Mouse (Mus musculus): ENCODE measurements around the gene Efnb3. TPM values are rescaled to one million over a fixed set of nuclear protein-coding genes. Genes with fewer than 3 reads are reported as not detected.

Efnb3 gene
- polyA plus RNA-seq, 1 experiment: 0.20 TPM

- Histone ChIP-seq H3K4me1 (ENCODE audit: control insufficient read depth) (peaks cover 2% of the 10 kb centered on the region; the same call in 1 of the 2 replicates), H3K9me3 (ENCODE audit: control insufficient read depth, low read length) (no peaks in the 10 kb centered on the region), H3K4me3 (replicated peaks) (no peak overlapping the region), H3K36me3 (ENCODE audit: control insufficient read depth) (no peaks in the 10 kb centered on the region), H3K27me3 (ENCODE audit: control insufficient read depth) (peaks cover 38% of the 10 kb centered on the region)
- no peak for TF ChIP-seq GATA1 (IDR thresholded peaks at IDR 0.05; ENCODE audit: low read length)
- no peak for TF ChIP-seq TAL1 (IDR thresholded peaks at IDR 0.05; ENCODE audit: low read length)
Measured at GRCm38 (mm10) chr11:69527098-69528030, 32.6 kb downstream of the Efnb3 start.

DNA sequence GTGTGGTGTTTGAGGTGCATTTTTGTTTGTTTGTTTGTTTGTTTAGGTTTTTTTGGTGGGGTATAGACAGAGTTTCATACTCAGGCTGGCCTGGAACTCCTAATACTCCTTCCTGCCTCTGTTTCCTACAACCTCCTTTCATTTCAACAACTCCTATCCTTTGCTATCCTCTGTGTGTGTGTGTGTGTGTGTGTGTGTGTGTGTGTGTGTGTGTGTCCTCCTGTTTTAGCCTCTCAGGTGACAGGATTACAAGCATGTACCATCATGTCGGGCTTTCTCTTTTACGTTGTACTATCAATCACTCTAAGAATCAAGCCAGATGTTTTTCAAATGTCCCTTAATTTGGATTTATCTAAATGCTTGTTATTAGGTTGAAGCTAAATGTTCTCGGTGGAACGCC, 33.4 kb downstream of the Efnb3 start:
- TF ChIP-seq GATA1 (IDR thresholded peaks at IDR 0.05; ENCODE audit: low read length) (no peak), TAL1 (IDR thresholded peaks at IDR 0.05; ENCODE audit: low read length) (no peak)
- Histone ChIP-seq H3K27me3 (ENCODE audit: control insufficient read depth) (peaks cover 38% of the 10 kb centered on the region), H3K4me1 (ENCODE audit: control insufficient read depth) (peaks cover 4% of the 10 kb centered on the region), H3K4me3 (replicated peaks) (no peak overlapping the region), H3K9me3 (ENCODE audit: control insufficient read depth, low read length) (no peaks in the 10 kb centered on the region), H3K36me3 (ENCODE audit: control insufficient read depth) (no peaks in the 10 kb centered on the region)

DNA sequence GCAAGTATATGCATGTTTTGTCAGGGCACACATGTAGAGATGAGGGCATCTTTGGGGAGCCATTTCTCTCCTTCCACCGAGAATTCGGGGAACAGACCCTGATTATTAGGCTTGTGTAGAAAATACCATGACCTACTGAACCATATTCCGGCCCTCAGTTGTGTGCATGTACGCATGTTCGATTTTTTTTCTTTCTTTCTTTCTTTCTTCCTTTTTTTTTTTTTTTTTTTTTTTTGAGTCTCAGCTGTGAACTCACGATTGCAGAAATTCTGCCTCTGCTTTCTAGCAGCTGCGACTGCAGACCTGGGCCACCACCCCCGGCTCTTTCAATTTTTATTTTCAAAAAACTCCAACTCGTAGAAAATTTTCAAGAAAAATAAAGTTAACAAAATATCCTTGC, 34.3 kb downstream of the Efnb3 start:
- Histone ChIP-seq H3K36me3 (ENCODE audit: control insufficient read depth) (no peaks in the 10 kb centered on the region), H3K4me3 (replicated peaks) (no peak overlapping the region), H3K27me3 (ENCODE audit: control insufficient read depth) (peaks cover 38% of the 10 kb centered on the region), H3K4me1 (ENCODE audit: control insufficient read depth) (peaks cover 14% of the 10 kb centered on the region), H3K9me3 (ENCODE audit: control insufficient read depth, low read length) (no peaks in the 10 kb centered on the region)
- TF ChIP-seq GATA1 (IDR thresholded peaks at IDR 0.05; ENCODE audit: low read length) (no peak), TAL1 (IDR thresholded peaks at IDR 0.05; ENCODE audit: low read length) (no peak)

DNA sequence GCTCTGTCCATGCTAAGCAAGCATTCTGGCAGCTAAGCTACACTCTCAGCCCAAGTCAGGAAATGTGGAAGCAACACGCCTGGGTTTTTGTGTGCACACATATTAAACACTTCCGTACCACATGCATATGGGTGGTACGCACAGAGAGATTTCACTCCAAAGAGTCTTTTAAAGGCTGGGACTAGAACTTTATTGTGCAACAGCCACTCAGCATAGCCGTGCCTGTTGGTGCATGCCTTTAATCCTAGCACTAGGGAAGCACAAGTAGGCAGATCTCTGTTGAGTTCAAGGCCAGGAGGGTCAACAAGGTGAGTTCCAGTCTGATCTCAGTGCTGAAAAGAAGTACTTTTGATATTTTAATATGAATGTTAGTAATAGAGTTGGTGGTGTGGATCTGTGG, 36.4 kb downstream of the Efnb3 start:
- TF ChIP-seq TAL1 (IDR thresholded peaks at IDR 0.05; ENCODE audit: low read length): no peak
- Histone ChIP-seq H3K4me1 (ENCODE audit: control insufficient read depth) (peaks cover 17% of the 10 kb centered on the region), H3K4me3 (replicated peaks) (no peak overlapping the region), H3K9me3 (ENCODE audit: control insufficient read depth, low read length) (no peaks in the 10 kb centered on the region), H3K36me3 (ENCODE audit: control insufficient read depth) (no peaks in the 10 kb centered on the region), H3K27me3 (ENCODE audit: control insufficient read depth) (peaks cover 27% of the 10 kb centered on the region)

GRCm38 (mm10) chr11:69521526-69522149, 38.4 kb downstream of the Efnb3 start:
- no peak overlapping the region for H3K4me3 ChIP-seq (replicated peaks)

GRCm38 (mm10) chr11:69519976-69520375, 40.0 kb downstream of the Efnb3 start:
- H3K4me1 ChIP-seq (ENCODE audit: control insufficient read depth): peaks cover 15% of the 10 kb centered on the region
- no peak overlapping the region for H3K4me3 ChIP-seq (replicated peaks)
- TF ChIP-seq GATA1 (IDR thresholded peaks at IDR 0.05; ENCODE audit: low read length): no peak
- no peak for TF ChIP-seq TAL1 (IDR thresholded peaks at IDR 0.05; ENCODE audit: low read length)
- peaks cover 13% of the 10 kb centered on the region for H3K27me3 ChIP-seq (ENCODE audit: control insufficient read depth)
- H3K9me3 ChIP-seq (ENCODE audit: control insufficient read depth, low read length): no peaks in the 10 kb centered on the region
- no peaks in the 10 kb centered on the region for H3K36me3 ChIP-seq (ENCODE audit: control insufficient read depth)

More at GRCm38 (mm10) chr11:69521526-69522149, 38.4 kb downstream of the Efnb3 start:
- TF ChIP-seq TAL1 (IDR thresholded peaks at IDR 0.05; ENCODE audit: low read length): no peak
- TF ChIP-seq GATA1 (IDR thresholded peaks at IDR 0.05; ENCODE audit: low read length): no peak
- Histone ChIP-seq H3K27me3 (ENCODE audit: control insufficient read depth) (peaks cover 14% of the 10 kb centered on the region), H3K4me1 (ENCODE audit: control insufficient read depth) (peaks cover 15% of the 10 kb centered on the region), H3K9me3 (ENCODE audit: control insufficient read depth, low read length) (no peaks in the 10 kb centered on the region), H3K36me3 (ENCODE audit: control insufficient read depth) (no peaks in the 10 kb centered on the region)

DNA sequence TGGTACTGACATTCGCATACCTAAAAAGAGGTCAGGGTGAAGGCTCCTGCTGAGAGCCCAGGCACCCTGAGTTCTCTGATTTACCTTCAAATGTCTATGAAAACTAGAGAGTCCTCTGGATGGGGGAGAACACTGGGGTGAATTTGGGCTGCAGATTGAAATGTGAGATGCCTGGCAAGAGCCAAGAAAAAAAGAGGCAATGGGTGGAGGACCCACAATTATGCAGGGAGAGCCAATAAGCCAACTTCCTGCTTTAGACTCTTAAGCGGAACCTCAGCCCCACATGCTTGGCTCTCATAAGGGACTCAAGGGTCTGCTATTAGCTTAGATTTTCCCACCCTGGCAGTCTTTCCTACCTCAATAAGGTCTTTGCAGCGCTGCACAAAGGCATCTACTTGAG, 43.3 kb downstream of the Efnb3 start:
- no peak for TF ChIP-seq TAL1 (IDR thresholded peaks at IDR 0.05; ENCODE audit: low read length)
- no peak for TF ChIP-seq GATA1 (IDR thresholded peaks at IDR 0.05; ENCODE audit: low read length)
- peaks cover 13% of the 10 kb centered on the region for H3K27me3 ChIP-seq (ENCODE audit: control insufficient read depth)
- H3K4me1 ChIP-seq (ENCODE audit: control insufficient read depth): peaks cover 33% of the 10 kb centered on the region
- H3K36me3 ChIP-seq (ENCODE audit: control insufficient read depth): no peaks in the 10 kb centered on the region
- no peak overlapping the region for H3K4me3 ChIP-seq (replicated peaks)
- H3K9me3 ChIP-seq (ENCODE audit: control insufficient read depth, low read length): no peaks in the 10 kb centered on the region

DNA sequence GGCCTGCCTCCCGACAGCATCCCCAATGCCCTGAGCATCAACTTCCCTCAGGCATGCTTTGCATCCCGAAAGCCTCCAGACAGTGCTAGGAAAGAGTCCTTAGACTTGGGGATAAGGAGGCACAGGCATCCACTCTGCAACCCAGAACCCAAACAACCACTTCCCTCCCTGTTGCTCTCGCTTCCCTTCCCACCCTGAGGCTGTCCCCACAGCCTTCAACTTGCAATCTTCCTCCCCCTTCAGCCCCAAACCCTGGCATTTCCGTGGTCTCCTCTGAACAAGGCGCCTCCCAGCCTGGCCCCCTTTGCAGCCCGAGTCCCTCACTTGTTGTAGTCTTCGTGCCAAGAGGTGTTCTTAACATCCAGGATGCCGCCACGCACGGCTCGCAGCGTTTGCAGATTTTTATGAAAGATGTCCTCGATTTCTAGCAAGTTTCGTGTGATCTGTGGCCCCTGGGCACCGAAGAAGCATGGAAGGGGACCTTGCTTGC, 43.8 kb downstream of the Efnb3 start:
- TF ChIP-seq TAL1 (IDR thresholded peaks at IDR 0.05; ENCODE audit: low read length): no peak
- no peak for TF ChIP-seq GATA1 (IDR thresholded peaks at IDR 0.05; ENCODE audit: low read length)
- Histone ChIP-seq H3K4me3 (replicated peaks) (no peak overlapping the region), H3K4me1 (ENCODE audit: control insufficient read depth) (peaks cover 33% of the 10 kb centered on the region), H3K36me3 (ENCODE audit: control insufficient read depth) (no peaks in the 10 kb centered on the region), H3K27me3 (ENCODE audit: control insufficient read depth) (peaks cover 13% of the 10 kb centered on the region), H3K9me3 (ENCODE audit: control insufficient read depth, low read length) (no peaks in the 10 kb centered on the region)

- Histone ChIP-seq H3K4me3 (replicated peaks) (no peak overlapping the region), H3K36me3 (ENCODE audit: control insufficient read depth) (no peaks in the 10 kb centered on the region), H3K27me3 (ENCODE audit: control insufficient read depth) (peaks cover 13% of the 10 kb centered on the region), H3K4me1 (ENCODE audit: control insufficient read depth) (peaks cover 40% of the 10 kb centered on the region), H3K9me3 (ENCODE audit: control insufficient read depth, low read length) (no peaks in the 10 kb centered on the region)
- no peak for TF ChIP-seq TAL1 (IDR thresholded peaks at IDR 0.05; ENCODE audit: low read length)
- no peak for TF ChIP-seq GATA1 (IDR thresholded peaks at IDR 0.05; ENCODE audit: low read length)
Measured at GRCm38 (mm10) chr11:69513840-69514239, 46.2 kb downstream of the Efnb3 start.

Data from erythroblast, embryonic 14.5 days (primary cell).